Mouse (Mus musculus): ENCODE measurements at regions not wholly inside any gene's neighbourhood (a gene's known extent, or its start where the extent isn't known, plus 50 kb on each side); places are given as distances from the start of the nearest gene placed in this dataset.
"Not testable (repeated sequence)": the region's sequence is repeated elsewhere in the genome, so short reads cannot be mapped to it uniquely, and the experiment has no call there.

- not testable (repeated sequence) for DNase-seq (ENCODE audit: low spot score in 2 of 2)
These were observed 51.8 kb downstream of the Teddm3 start for GRCm38 (mm10) chr16:21102033-21102432.

GRCm38 (mm10) chr16:21100126-21100525 is 53.7 kb downstream of the Teddm3 start:
- not testable (repeated sequence) for DNase-seq (ENCODE audit: low spot score in 2 of 2)

- DNase-seq (ENCODE audit: low spot score in 2 of 2), result no peak
These were observed 79.0 kb downstream of the Teddm3 start for GRCm38 (mm10) chr16:21074779-21075148.

- not testable (repeated sequence) for DNase-seq (ENCODE audit: low spot score in 2 of 2)
These were observed 79.6 kb downstream of the Teddm3 start for GRCm38 (mm10) chr16:21074082-21074778.

- DNase-seq (ENCODE audit: low spot score in 2 of 2), result no peak
These were observed 93.6 kb downstream of the Teddm3 start for GRCm38 (mm10) chr16:21060211-21060610.

- DNase-seq (ENCODE audit: low spot score in 2 of 2), result no peak
These were observed 99.0 kb downstream of the Teddm3 start for GRCm38 (mm10) chr16:21054772-21055171.

- not testable (repeated sequence) for DNase-seq (ENCODE audit: low spot score in 2 of 2)
These were observed 131.7 kb downstream of the Teddm3 start for GRCm38 (mm10) chr16:21022087-21022486.

GRCm38 (mm10) chr16:21004871-21005270 is 148.9 kb downstream of the Teddm3 start:
- DNase-seq (ENCODE audit: low spot score in 2 of 2), result no peak

- DNase-seq (ENCODE audit: low spot score in 2 of 2), result no peak
These were observed 152.7 kb downstream of the Teddm3 start for GRCm38 (mm10) chr16:21001126-21001525.

GRCm38 (mm10) chr16:20990524-20990923 is 163.3 kb downstream of the Teddm3 start:
- no peak for DNase-seq (ENCODE audit: low spot score in 2 of 2)

- peak in 1 of 2 experiments; percentile 29 for DNase-seq (ENCODE audit: low spot score in 2 of 2)
These were observed 178.4 kb downstream of the Teddm3 start for GRCm38 (mm10) chr16:20975406-20975805.

GRCm38 (mm10) chr16:20972442-20972841 is 181.4 kb downstream of the Teddm3 start:
- no peak for DNase-seq (ENCODE audit: low spot score in 2 of 2)

- DNase-seq (ENCODE audit: low spot score in 2 of 2), result no peak
These were observed 194.9 kb downstream of the Teddm3 start for GRCm38 (mm10) chr16:20958905-20959304.

GRCm38 (mm10) chr16:20936722-20937121 is 202.4 kb upstream of the Thpo start:
- no peak for DNase-seq (ENCODE audit: low spot score in 2 of 2)

GRCm38 (mm10) chr16:20934846-20935245 is 200.5 kb upstream of the Thpo start:
- not testable (repeated sequence) for DNase-seq (ENCODE audit: low spot score in 2 of 2)

- DNase-seq (ENCODE audit: low spot score in 2 of 2), result not testable (repeated sequence)
These were observed 195.7 kb upstream of the Thpo start for GRCm38 (mm10) chr16:20930003-20930402.

- not testable (repeated sequence) for DNase-seq (ENCODE audit: low spot score in 2 of 2)
These were observed 191.5 kb upstream of the Thpo start for GRCm38 (mm10) chr16:20925776-20926175.

- not testable (repeated sequence) for DNase-seq (ENCODE audit: low spot score in 2 of 2)
These were observed 176.6 kb upstream of the Thpo start for GRCm38 (mm10) chr16:20910864-20911263.

- DNase-seq (ENCODE audit: low spot score in 2 of 2), result not testable (repeated sequence)
These were observed 174.4 kb upstream of the Thpo start for GRCm38 (mm10) chr16:20908467-20909351.

GRCm38 (mm10) chr16:20895734-20896133 is 161.4 kb upstream of the Thpo start:
- DNase-seq (ENCODE audit: low spot score in 2 of 2), result no peak

GRCm38 (mm10) chr16:20871726-20872125 is 137.4 kb upstream of the Thpo start:
- DNase-seq (ENCODE audit: low spot score in 2 of 2), result no peak

GRCm38 (mm10) chr16:20866771-20867170 is 132.5 kb upstream of the Thpo start:
- DNase-seq (ENCODE audit: low spot score in 2 of 2), result no peak

- DNase-seq (ENCODE audit: low spot score in 2 of 2), result no peak
These were observed 126.9 kb upstream of the Thpo start for GRCm38 (mm10) chr16:20861256-20861655.

Measured in heart, adult 9 months (tissue).